Mouse (Mus musculus) cerebral cortex, adult 2 months (tissue): ENCODE results near the gene Inpp4b.

Source experiments
- WGBS: fragments of 180-500 bp; shearing (Covaris S2); methylation state at CpG from one replicate; pipeline ENCODE4 v1.1.7; 2018; 5-methylcytosine and 5-hydroxymethylcytosine counted together

Inpp4b gene

GRCm38 (mm10) chr8:81582906-81583305, 240.6 kb downstream of the Inpp4b start:
- WGBS: 75% methylated on average over 1 of the region's 1 CpGs

DNA sequence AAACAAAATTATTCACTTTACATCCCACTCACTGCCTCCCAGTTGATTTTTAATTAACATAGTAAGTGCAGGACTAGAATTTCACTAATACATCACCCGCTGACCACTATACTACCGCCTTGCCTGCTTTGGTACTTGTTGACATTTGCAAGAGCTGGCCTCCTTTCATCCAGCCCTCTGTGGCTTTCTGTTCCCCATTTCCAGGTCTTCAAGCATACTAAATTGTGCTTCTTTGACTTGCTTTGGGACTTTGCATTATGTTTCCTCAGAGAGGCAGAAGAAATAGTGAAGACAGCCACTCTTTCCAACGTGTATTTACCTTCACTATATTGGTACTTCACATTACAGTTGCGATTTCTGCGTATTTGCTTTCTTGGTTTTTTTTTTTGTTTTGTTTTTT, 244.4 kb downstream of the Inpp4b start:
- WGBS: 92% methylated on average over 5 of the region's 5 CpGs

DNA sequence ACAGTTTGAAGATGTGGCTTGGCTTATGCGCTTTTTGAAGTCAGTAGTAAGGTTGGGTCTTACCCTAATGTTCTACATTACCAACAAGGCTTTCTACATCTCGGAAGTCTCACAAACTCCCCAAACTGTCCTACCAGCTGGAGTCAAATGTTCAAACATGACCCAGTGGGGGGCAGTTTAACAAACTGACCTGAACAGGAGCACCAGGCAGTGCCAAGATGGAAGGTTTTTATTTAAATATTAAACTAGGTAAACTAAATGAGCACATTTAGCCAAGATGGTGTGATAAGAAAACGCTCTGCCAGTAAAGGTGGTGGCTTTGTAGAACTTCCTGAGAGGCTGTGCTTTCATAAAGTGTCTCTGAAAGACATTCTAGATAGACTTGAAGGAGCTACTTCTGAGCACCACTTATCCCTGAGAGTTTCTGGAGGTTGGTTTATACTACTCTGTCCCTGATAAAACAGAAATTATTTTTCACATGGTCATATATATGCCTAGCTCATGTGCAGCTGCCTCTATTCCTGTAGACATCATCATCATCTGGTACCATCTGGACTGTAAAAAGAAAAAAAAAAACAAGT, 251.9 kb downstream of the Inpp4b start:
- WGBS: 95% methylated on average over 3 of the region's 3 CpGs

- WGBS: 60% methylated on average over 4 of the region's 4 CpGs
These were observed 256.9 kb downstream of the Inpp4b start for GRCm38 (mm10) chr8:81599209-81599608.

DNA sequence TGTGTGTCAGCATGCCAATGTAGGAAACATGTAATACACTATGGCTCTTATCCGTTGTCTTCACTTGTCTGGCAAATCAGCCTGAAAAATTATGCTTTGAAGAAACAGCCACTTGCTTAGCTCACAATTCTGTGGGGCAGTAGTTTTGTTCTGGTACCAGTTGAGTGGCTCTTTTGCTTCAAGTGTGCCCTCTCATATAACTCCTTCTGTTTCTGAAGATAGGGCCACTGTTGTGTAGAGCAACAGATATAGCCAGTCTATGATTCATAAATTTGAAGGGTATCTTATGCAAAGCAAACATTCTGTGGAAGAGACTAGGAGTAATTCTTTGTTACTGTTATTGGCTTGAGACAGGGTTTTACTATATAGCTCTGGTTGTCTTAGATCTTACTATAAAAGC, 265.7 kb downstream of the Inpp4b start:
- WGBS: 92% methylated on average over 1 of the region's 1 CpGs

DNA sequence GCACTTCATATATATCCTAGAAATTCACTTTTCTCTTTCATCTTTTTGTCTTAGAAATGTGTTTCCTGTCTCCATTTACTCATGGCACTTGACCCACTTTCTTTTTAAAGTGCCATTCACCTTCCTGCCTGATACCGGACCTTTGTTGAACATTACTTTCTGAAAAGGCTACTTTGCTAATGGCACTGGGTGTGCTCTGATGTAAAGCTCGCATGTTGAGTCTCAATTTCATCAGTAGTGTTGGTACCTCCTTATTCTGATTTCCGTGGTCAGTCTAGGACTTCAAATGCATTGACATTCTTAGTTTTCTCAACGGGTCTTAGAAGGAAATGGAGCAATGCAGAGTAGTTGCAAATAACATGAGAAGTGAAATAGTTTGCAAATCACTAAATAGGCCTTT, 266.7 kb downstream of the Inpp4b start:
- 84% methylated on average over 4 of the region's 4 CpGs for WGBS

DNA sequence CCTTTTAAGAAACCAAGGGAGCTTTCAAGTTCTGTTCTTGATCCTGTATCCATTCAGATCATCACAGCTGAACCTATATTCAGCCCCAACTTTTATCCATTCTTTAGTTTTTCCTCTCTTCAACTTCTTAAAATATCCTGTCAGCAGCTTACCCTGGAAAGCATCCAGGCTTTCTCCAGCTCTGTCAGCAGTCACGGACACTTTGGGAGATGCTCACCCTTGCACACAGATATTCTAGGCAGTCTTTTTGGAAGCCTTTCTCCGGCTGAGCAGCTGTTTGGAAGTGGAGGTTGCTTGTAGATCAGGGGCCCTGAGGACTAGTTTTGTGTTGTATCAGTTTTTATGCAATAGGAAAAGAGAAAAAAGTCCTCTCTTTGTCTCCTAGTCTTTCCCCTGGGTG, 270.3 kb downstream of the Inpp4b start:
- WGBS: 26% methylated on average over 2 of the region's 2 CpGs

DNA sequence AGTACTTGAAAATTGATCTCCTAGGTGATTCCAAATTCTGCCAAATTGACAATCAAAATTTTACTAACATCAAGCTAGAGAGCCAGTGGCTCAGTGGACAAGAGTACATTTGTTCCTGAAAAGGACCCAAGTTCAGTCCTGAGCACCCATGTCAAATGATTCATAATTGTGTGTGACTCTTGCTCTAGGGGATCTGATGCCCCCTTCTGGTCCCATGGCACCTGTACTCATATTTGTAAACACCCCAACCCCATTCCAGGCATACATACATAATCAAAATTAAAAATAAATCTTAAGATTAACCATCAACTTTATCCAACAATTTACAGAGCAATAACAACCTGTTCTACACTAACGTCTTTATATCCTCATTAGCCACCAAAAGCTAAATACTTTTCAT, 271.8 kb downstream of the Inpp4b start:
- WGBS: 97% methylated on average over 1 of the region's 1 CpGs

DNA sequence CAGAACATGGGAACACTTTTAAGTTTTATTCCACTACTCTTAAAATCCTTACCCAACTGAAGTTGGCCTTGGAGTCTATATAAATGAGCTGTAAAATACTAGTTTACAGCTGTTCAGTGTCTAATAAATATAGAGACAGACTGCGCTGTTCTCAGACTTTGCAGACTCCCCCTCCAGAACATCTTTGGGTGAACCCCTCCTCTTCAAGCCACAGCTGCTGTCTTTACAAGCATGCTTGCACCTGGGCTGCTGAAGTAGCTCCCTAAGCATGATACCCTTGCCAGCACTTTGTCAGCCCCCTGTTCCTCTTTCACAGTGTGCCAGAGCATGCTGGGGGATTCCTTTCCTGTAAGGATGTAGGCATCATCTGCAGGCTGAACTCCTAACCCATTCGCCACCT, 272.2 kb downstream of the Inpp4b start:
- WGBS: 78% methylated on average over 2 of the region's 2 CpGs

DNA sequence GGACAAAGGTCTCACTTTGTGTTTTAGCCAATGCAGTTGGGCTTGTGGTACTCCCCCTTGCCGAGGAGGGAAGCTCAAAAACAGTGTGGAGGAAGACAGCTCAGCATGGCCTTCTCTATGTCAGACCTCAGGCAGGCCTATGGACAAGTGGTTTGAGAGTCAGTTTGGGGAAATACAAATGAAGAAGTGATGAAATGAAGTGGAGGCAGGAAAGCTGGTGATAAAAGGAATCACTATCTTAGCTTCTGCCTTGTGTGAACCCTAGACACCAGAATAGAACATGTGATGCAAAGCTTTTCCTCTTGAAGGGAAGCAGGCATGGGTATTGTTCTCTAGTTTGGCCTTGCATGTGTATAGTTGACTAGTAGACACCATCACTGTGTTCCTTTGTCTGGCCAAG, 273.2 kb downstream of the Inpp4b start:
- 73% methylated on average over 1 of the region's 1 CpGs for WGBS

- WGBS: 93% methylated on average over 3 of the region's 3 CpGs
These were observed 276.6 kb downstream of the Inpp4b start for GRCm38 (mm10) chr8:81618918-81619317.

DNA sequence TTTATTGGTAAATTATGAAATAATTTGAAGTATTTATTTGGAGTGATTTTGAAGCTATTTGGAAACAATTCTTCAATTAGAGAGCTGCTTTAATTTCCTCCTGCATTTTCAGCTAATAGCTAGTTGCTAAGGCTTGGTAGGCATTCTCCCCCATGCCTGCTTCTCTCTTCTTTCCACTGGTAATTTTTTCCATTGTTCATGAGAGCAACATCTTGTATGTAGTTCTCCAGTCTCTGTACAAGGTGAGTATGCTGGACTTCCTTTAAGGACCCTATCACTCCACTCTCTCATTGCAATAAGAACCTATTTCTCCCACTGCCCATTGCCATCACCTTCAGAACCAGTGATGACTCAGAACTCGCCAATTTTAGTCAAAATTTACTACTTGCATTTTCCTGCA, 292.7 kb downstream of the Inpp4b start:
- 92% methylated on average over 1 of the region's 1 CpGs for WGBS

GRCm38 (mm10) chr8:81635912-81636583, 293.7 kb downstream of the Inpp4b start:
- 88% methylated on average over 2 of the region's 2 CpGs for WGBS

DNA sequence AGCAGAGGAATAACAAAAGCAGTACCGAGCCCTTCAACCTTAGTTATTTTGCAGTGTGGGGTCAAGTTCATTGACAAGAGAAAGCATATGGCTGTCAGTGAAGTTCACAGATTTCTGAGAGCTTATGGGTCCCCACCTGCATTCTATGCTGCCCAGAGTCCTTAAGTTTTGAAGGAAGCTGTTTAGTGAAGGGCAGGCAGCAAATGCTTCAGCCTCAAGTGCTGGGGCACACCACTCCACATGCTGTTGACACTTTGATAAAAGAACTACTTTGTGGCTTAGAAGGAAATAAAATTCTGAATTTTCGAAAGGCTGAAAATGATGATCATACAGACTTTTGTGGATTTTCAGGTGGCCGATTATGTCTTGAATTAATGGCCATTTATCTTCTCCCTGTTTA, 296.1 kb downstream of the Inpp4b start:
- 95% methylated on average over 3 of the region's 3 CpGs for WGBS

- 63% methylated on average over 4 of the region's 4 CpGs for WGBS
These were observed 297.5 kb downstream of the Inpp4b start for GRCm38 (mm10) chr8:81639820-81640219.

- 91% methylated on average over 4 of the region's 4 CpGs for WGBS
These were observed 300.7 kb downstream of the Inpp4b start for GRCm38 (mm10) chr8:81643030-81643429.

GRCm38 (mm10) chr8:81694893-81695292, 352.5 kb downstream of the Inpp4b start:
- 58% methylated on average over 2 of the region's 2 CpGs for WGBS

DNA sequence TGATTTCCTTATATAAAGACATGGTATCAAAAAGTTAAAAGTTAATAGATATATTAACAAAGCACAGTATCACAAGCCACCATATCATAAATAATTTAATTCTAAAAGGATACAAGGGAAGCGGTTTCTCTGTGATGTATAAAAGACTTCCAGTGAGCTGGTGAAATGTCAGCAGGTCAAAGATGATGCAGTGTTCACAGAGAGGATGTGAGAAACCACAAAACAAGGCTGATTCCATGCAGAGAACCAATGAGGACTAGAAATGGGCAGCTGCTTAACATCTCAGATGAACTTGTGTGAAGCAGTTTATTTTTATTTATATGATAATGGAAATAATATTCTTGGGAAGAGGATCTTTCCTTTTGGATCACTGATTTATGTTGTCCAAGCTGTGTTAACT, 359.7 kb downstream of the Inpp4b start:
- 85% methylated on average over 1 of the region's 1 CpGs for WGBS

- 81% methylated on average over 3 of the region's 3 CpGs for WGBS
These were observed 361.4 kb downstream of the Inpp4b start for GRCm38 (mm10) chr8:81703571-81704365.

DNA sequence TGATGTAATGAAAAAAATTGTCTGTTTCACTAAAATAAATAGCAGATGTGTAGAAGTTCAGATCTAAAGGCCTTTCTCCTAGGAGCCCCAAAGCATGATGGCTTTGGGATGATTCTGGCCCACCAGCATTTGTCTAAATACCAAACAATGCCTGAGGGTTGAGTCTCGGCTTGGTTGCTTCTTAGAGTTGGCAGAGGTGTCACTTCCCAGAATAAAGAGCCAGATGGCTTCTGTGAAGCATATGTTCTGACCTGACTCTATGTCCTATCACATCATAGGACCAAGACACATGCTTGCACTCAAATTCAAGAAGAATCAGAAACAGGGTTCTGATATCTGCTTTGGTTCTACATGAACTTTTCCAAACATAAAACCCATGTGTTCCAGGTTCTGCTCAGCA, 365.1 kb downstream of the Inpp4b start:
- 57% methylated on average over 1 of the region's 1 CpGs for WGBS

DNA sequence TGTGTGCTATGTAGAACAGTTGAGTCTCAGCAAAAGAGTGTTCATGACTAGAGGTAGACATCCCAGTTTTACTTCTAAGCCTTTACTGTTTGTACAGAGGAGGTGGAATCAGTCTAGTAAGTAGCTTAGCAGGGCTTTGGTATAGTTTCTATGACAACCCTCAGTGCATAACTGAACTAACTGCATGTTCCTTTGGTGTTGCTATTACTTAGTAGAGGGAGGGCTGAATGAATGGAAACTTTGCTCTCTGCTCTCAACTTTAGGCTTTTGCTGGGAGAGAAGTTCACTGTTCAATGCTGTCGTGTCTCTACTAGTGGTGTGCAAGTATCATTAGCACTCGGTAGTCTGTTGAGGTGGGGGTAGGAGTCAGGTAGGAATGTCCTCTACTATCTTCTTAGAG, 393.3 kb downstream of the Inpp4b start:
- 95% methylated on average over 2 of the region's 2 CpGs for WGBS

DNA sequence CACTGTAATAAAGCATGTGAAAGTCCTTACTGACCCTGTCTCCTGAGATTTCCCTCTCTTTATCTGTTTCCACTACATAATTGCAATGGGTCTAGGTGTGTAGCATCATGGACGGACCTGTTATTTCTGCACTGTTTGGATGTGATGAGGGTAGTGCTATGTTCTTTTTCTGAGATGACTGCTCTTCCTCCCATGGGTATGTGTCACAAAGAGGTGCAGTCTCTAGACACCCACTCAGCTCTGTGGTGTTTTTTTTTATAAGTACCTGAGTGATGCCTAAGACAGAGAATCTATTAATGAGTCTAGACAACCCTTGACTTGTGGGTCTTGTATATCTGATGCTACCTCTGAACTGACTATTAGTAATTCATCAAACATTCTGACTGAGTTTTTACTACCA, 393.7 kb downstream of the Inpp4b start:
- 91% methylated on average over 1 of the region's 1 CpGs for WGBS

GRCm38 (mm10) chr8:81742588-81742987, 400.2 kb downstream of the Inpp4b start:
- 89% methylated on average over 7 of the region's 7 CpGs for WGBS
